Mouse (Mus musculus) hindbrain, embryonic 13.5 days (tissue): ENCODE data around the gene Ppp1r1c. TPM values are rescaled to one million over a fixed set of nuclear protein-coding genes. Genes with fewer than 3 reads are reported as not detected.

ENCODE experiments used
- ATAC-seq: fragments of 200-750 bp; cut with Nextera tagmentation; 2 replicates; pipeline ENCODE4 v1.8.0; 2017; ENCODE audit warnings: moderate TSS enrichment; ENCODE audit not compliant: low FRiP score
- H3K27ac ChIP-seq: fragments of 300-500 bp; sonication (generic); 2 replicates; pipeline ENCODE4 v1.5.1; 2015; ENCODE audit warnings: inconsistent platforms, mild to moderate bottlenecking, moderate library complexity
- H3K27me3 ChIP-seq: fragments of 300-500 bp; sonication (generic); 2 replicates; pipeline ENCODE4 v1.6.1; 2015; ENCODE audit warnings: mild to moderate bottlenecking, inconsistent platforms
- H3K36me3 ChIP-seq: fragments of 300-500 bp; sonication (generic); 2 replicates; pipeline ENCODE4 v1.6.1; 2015; ENCODE audit warnings: mild to moderate bottlenecking, inconsistent platforms
- H3K4me1 ChIP-seq: fragments of 300-500 bp; sonication (generic); replicated peaks from 2 replicates; pipeline ENCODE4 v1.6.1; 2015; ENCODE audit warnings: inconsistent platforms
- H3K4me2 ChIP-seq: fragments of 300-500 bp; sonication (generic); 2 replicates; pipeline ENCODE4 v1.6.1; 2015; ENCODE audit warnings: inconsistent platforms, mild to moderate bottlenecking, moderate library complexity
- H3K4me3 ChIP-seq: fragments of 300-500 bp; sonication (generic); 2 replicates; pipeline ENCODE4 v1.5.1; 2015; ENCODE audit warnings: mild to moderate bottlenecking, inconsistent platforms
- H3K9ac ChIP-seq: fragments of 300-500 bp; sonication (generic); 2 replicates; pipeline ENCODE4 v1.6.1; 2015; ENCODE audit warnings: mild to moderate bottlenecking, inconsistent platforms
- H3K9me3 ChIP-seq: fragments of 300-500 bp; sonication (generic); 2 replicates; pipeline ENCODE4 v1.6.1; 2016; ENCODE audit warnings: inconsistent platforms
- WGBS: fragments of 180-500 bp; shearing (Covaris S2); methylation state at CpG from one replicate; pipeline ENCODE4 v1.1.7; 2015; 5-methylcytosine and 5-hydroxymethylcytosine counted together
- polyA plus RNA-seq: library from polyadenylated mRNA; unstranded; fragments of >200 nt; fragmentation: Nextera tagmentation; extraction: Ambion mirVana; gene quantifications from 2 replicates; pipeline ENCODE4 v1.2.1, GENCODE M21; 2015

The Ppp1r1c gene
- polyA plus RNA-seq = 12.5 and 22.0 TPM in 2 replicates

DNA sequence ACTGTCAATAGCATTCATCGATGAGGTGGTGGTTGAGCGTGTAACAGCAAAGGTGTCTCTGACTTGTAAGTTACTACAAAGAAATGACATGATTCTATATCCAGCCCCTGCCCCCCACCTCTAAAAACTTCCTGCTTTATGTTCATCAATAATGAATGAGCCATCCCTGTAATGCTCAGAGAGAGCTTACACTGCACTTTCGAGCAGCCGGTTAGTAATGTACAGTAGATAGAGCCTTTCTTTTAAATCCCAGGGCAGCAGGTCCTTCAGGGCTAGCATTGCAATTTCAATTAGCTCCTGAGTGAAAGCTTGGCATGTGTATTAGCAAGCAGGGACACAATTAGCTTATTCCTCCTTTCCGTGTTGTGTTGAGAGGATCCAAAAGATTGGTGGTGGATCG, at the start of gene Ppp1r1c:
Ppp1r1c (plus strand) TSS at position 206 of the 400 bp plus-strand sequence.
- 87% methylated on average over 6 of the region's 6 CpGs for WGBS
- Histone ChIP-seq H3K27me3 (no peaks in the 10 kb centered on the region), H3K4me1 (0 out of 2 replicates have a peak, but pooled peaks cover 4% of the 10 kb centered on the region), H3K27ac (peak within 1 kb of the TSS; percentile 44), H3K4me2 (no peak within 1 kb of the TSS), H3K9me3 (no peaks in the 10 kb centered on the region), H3K9ac (no peak within 1 kb of the TSS), H3K36me3 (no peaks in the 10 kb centered on the region), H3K4me3 (0 out of 2 replicates have a peak within 1 kb of the TSS, but pooled peaks have one; percentile 7)
- ATAC-seq = peak; percentile 59; the same call in 1 of the 2 replicates

DNA sequence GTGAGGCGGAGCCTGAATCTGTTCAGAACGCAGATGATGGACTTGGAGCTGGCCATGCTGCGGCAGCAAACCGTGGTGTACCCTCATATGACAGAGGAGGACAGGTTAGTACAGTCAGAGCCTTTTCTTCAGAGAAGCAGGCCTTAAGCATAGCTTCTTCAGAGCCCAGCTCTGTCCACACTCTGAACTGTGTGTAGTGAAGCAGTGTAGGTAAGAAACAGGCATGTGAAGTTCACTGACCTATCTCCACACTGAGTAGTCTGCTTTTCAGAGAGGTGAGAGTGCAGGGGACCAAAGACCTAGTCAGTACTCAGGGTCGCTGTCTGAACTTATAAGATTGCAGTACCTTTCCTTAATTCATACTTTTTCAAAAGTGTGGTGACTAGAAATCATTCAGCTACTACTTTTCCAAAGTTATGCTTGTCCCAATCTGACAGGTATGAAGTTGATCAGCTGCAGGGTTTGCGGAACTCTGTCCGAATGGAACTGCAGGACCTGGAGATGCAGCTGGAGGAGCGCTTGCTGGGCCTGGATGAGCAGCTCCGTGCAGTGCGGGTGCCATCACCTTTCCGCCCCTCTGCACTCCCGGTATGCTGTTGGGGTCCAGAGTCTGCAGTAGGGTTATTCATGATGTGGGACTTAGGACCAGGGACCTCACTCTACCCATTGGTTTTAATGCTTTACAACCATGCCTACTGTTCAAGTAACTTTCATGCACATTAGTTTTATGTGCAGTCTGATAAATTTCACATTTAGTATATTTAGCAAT, 47.0 kb upstream of the Ppp1r1c start:
- Histone ChIP-seq H3K4me2 (no peak overlapping the region), H3K4me3 (no peak overlapping the region), H3K9ac (no peak overlapping the region), H3K4me1 (no peaks in the 10 kb centered on the region; the same call in 1 of the 2 replicates), H3K27me3 (no peaks in the 10 kb centered on the region), H3K9me3 (no peaks in the 10 kb centered on the region), H3K27ac (no peak overlapping the region), H3K36me3 (peaks cover 55% of the 10 kb centered on the region)
- 76% methylated on average over 12 of the region's 12 CpGs for WGBS
- ATAC-seq = no peak

DNA sequence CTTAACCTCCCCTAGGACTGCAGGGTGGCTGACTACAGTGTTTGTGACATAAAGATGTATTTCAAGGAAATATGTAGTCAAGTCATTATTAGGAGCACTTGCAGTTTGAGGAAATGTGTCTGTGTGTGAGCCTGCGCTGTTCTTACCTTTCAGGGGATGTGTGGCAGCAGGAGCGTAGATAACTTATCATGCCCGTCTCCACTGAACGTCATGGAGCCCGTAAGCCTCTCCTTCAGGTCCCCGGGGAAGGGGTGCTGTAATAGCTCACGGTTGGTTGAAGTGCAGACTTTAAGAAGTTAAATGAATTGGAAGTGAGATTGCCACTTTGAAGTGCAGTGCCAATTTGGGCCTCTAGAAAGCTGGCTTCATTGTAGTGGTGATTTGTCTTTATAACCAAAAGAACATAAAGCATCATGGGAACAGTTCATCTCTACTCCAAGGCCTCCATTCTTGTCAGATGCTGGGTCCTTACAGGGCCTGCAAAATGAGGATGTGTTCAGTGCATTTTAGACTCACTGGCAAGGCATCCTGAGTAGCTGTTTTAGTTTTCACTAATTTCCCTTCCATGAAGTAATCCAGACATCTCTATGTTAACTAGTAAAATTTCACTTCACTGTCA, 46.0 kb upstream of the Ppp1r1c start:
- no peaks in the 10 kb centered on the region; the same call in 1 of the 2 replicates for H3K4me1 ChIP-seq
- 49% methylated on average over 7 of the region's 7 CpGs for WGBS
- no peak overlapping the region for H3K4me3 ChIP-seq
- no peaks in the 10 kb centered on the region for H3K9me3 ChIP-seq
- H3K4me2 ChIP-seq = no peak overlapping the region
- H3K27ac ChIP-seq = no peak overlapping the region
- no peak overlapping the region for H3K9ac ChIP-seq
- H3K27me3 ChIP-seq = no peaks in the 10 kb centered on the region
- peaks cover 55% of the 10 kb centered on the region for H3K36me3 ChIP-seq
- no peak for ATAC-seq

DNA sequence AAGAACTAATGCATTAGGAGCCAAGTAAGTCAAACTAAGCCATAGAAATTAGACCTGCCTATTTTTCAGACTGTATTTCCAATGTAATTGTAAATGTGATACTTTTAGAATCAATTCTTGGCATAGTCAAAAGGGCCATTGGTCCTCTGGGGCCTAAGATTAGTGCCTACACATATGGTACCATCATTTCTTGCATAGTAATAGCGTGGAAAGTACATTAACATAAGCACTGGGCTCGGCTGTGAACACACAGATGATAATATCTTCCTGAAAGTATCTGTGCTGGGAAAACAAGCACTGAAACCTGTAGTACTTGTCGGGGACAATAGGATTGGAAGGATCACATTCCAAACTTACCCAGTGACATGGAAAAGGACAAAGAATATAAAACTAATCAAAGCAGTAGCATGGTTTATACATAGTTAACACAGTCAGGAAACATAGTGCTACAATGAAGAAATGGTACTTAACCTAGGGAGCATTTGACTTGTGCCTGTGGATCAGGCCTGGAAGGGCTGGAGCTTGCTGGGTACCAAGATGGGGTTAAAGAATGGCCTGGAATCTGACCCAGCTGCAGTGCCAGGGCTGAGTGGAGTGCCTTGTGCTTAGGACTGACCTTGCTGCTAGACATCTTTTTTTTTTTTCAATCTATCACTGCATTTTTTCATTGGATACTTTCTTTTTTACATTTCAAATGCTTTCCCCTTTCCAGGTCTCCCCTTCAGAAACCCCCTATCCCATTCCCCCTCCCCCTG, 42.9 kb upstream of the Ppp1r1c start:
- Histone ChIP-seq H3K4me1 (no peaks in the 10 kb centered on the region; the same call in 1 of the 2 replicates), H3K36me3 (peaks cover 26% of the 10 kb centered on the region), H3K9ac (no peak overlapping the region), H3K4me2 (no peak overlapping the region), H3K9me3 (no peaks in the 10 kb centered on the region), H3K27me3 (no peaks in the 10 kb centered on the region), H3K27ac (no peak overlapping the region), H3K4me3 (no peak overlapping the region)
- ATAC-seq = no peak
- 63% methylated on average over 3 of the region's 3 CpGs for WGBS

DNA sequence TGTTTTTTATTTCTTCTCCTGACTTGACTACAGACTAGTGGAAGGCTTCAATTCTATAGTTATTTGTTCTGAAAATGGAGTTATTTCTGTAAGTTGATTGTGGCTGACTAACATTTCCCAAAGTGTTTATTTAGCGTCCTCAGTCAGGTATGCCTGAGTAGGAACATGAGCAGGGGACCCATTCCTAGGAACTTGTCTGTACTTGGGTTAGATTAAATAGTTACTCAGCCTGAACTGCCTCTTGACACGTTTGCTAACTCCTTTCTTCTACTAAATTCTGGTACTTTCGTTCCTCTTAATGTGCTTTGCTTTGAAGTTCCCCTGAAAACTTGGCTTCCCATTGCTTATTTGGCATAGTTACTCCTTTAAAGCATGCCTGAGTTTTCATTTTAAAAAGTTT, 42.1 kb upstream of the Ppp1r1c start:
- WGBS = 71% methylated on average over 3 of the region's 3 CpGs

DNA sequence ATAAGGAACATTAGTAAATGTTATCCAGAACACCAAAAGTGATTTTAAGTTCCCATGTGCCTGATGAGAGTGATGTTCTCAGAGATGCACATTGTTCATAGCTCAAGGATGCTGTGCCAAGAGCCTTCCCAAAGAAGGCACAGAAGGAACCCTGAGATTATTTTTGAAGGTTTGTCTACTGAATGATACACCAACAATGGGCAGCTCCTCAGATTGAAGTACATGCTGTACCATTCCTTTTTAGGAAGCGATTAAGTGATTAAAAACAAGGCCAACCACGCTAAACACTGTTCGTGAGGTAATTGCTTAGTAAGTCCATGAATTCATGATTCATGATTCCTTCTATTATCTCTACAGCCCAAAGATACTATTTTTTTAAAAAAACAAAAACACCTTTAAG, 32.3 kb upstream of the Ppp1r1c start:
- no peaks in the 10 kb centered on the region for H3K9me3 ChIP-seq
- H3K4me3 ChIP-seq = no peak overlapping the region
- WGBS = 96% methylated on average over 3 of the region's 3 CpGs
- H3K27me3 ChIP-seq = no peaks in the 10 kb centered on the region
- no peaks in the 10 kb centered on the region for H3K4me1 ChIP-seq
- ATAC-seq = no peak
- no peak overlapping the region for H3K27ac ChIP-seq
- no peak overlapping the region for H3K4me2 ChIP-seq
- no peak overlapping the region for H3K9ac ChIP-seq
- peaks cover 9% of the 10 kb centered on the region; the same call in 1 of the 2 replicates for H3K36me3 ChIP-seq

More for the DNA sequence above, 42.1 kb upstream of the Ppp1r1c start:
- H3K4me2 ChIP-seq = no peak overlapping the region
- no peaks in the 10 kb centered on the region for H3K27me3 ChIP-seq
- no peak overlapping the region for H3K9ac ChIP-seq
- H3K27ac ChIP-seq = no peak overlapping the region
- no peaks in the 10 kb centered on the region; the same call in 1 of the 2 replicates for H3K4me1 ChIP-seq
- H3K36me3 ChIP-seq = peaks cover 23% of the 10 kb centered on the region
- no peak for ATAC-seq
- H3K4me3 ChIP-seq = no peak overlapping the region
- H3K9me3 ChIP-seq = no peaks in the 10 kb centered on the region

DNA sequence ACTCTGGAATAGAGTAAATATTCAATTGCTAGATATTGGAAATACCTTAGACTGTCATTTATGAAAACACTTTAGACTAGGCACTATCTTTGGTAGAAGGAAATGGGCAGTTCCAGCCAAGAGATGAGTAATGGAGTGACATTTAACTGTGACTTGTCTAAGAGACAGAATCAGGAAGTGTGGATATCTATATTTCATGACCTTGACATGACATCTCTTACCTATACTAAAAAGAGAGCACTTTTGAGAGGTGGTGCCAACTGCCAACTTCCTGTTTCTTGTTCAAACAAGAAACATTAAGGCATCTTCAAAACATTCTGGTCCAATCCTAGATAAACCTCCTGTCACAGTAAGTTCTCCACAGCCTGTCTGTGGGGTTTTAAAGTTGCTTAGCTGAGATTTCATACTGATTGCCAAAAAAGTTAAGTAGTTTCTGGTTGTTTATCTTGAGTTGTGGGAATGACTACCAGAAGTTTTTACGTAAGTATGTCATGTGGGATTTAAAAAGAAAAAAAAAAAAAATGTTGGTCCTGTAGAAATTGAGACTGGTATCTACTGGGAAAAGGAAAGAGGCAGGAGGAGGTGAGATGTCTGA, 29.8 kb upstream of the Ppp1r1c start:
- no peak for ATAC-seq
- Histone ChIP-seq H3K4me1 (no peaks in the 10 kb centered on the region), H3K36me3 (no peaks in the 10 kb centered on the region), H3K27ac (no peak overlapping the region), H3K4me3 (no peak overlapping the region), H3K9me3 (no peaks in the 10 kb centered on the region), H3K27me3 (no peaks in the 10 kb centered on the region), H3K9ac (no peak overlapping the region), H3K4me2 (no peak overlapping the region)
- 90% methylated on average over 1 of the region's 1 CpGs for WGBS

DNA sequence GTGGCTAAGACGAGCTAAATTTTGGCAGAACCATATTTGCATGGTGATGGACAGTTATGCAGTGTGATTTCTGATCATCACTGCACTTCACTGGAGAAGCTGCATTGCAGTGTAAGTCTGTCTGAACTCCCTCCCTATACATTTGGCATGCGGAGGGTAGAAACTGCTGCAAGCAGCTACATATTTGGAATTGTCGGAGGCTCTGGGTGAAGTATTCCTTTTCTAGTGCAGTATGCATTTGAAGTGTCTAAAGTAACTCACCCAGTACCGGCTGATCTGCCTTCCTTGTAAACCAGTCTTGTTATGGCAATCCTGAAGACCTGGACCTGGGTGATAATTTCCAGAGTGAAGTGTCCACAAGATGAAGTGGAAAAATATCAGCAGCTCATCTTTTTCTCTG, 25.9 kb upstream of the Ppp1r1c start:
- no peaks in the 10 kb centered on the region for H3K9me3 ChIP-seq
- no peak overlapping the region for H3K4me2 ChIP-seq
- H3K9ac ChIP-seq = no peak overlapping the region
- 88% methylated on average over 4 of the region's 4 CpGs for WGBS
- no peak overlapping the region for H3K4me3 ChIP-seq
- H3K4me1 ChIP-seq = no peaks in the 10 kb centered on the region
- H3K27ac ChIP-seq = no peak overlapping the region
- no peaks in the 10 kb centered on the region for H3K27me3 ChIP-seq
- ATAC-seq = no peak
- no peaks in the 10 kb centered on the region for H3K36me3 ChIP-seq

DNA sequence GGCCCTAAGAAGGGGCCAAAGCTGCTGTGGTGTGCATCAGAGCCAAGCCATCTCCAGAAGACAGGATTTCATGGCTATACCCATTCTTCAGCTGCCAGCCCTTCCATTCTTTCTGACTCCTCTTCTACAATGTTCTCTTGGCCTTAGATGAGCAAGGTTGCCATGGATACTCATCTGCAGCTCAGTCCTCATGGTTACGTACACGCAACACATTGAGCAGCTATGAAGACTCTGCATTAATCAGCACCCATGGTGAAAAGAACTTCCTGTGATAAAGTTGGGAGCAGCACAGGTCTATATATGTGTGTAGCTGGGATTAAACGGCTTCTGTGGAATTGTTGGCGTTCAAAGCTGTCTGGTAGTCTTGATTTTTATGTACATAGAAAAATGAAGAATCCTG, 24.3 kb upstream of the Ppp1r1c start:
- Histone ChIP-seq H3K9me3 (no peaks in the 10 kb centered on the region), H3K27me3 (no peaks in the 10 kb centered on the region)
- 80% methylated on average over 4 of the region's 4 CpGs for WGBS

DNA sequence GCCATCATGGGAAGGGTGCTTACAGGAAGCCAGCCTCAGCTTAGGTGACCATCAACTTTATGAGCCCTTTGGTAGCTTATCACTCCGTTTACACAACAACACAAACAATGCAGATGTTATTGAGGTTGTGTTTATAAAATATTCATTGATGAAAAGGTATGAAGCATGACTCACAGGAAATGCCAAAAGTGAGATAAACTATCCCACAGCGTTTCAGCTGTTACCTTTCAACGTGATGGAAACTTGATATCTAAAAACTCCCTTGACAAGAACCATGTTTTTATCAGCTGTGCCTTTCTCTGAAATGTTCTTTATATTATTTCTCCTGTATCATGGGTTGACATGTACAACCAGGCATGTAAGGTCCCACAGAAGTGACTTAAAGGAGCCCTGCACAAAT, 16.7 kb upstream of the Ppp1r1c start:
- no peak for ATAC-seq
- no peak overlapping the region for H3K27ac ChIP-seq
- H3K36me3 ChIP-seq = no peaks in the 10 kb centered on the region
- no peak overlapping the region for H3K4me3 ChIP-seq
- no peak overlapping the region for H3K4me2 ChIP-seq
- no peaks in the 10 kb centered on the region for H3K4me1 ChIP-seq
- no peaks in the 10 kb centered on the region for H3K27me3 ChIP-seq
- no peaks in the 10 kb centered on the region for H3K9me3 ChIP-seq
- 78% methylated on average over 3 of the region's 3 CpGs for WGBS
- no peak overlapping the region for H3K9ac ChIP-seq

More for the DNA sequence above, 24.3 kb upstream of the Ppp1r1c start:
- H3K9ac ChIP-seq = no peak overlapping the region
- no peaks in the 10 kb centered on the region for H3K36me3 ChIP-seq
- H3K27ac ChIP-seq = no peak overlapping the region
- H3K4me3 ChIP-seq = no peak overlapping the region
- no peak for ATAC-seq
- no peaks in the 10 kb centered on the region for H3K4me1 ChIP-seq
- H3K4me2 ChIP-seq = no peak overlapping the region

DNA sequence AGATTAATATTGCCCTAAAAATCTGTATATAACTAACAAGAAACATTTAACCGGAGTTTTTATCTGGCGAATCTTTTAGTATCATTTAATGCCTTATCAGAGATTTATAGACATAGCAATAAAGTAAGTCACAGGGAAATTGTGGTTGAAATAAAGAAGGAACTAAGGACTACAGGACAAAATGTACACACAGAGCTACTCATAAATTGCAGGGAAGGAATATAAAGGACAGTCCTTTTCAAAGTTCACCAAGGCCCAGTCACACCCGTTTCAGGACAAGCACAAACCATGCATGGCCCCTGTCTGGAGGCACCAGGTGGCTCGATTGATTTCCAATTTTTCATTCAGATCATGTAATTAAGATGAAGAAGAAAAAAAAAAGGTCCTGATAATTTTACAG, 12.4 kb upstream of the Ppp1r1c start:
- ATAC-seq = no peak
- Histone ChIP-seq H3K4me3 (no peak overlapping the region), H3K27me3 (no peaks in the 10 kb centered on the region), H3K4me1 (no peaks in the 10 kb centered on the region), H3K4me2 (no peak overlapping the region), H3K36me3 (no peaks in the 10 kb centered on the region), H3K9me3 (no peaks in the 10 kb centered on the region), H3K9ac (no peak overlapping the region), H3K27ac (no peak overlapping the region)
- WGBS = 94% methylated on average over 4 of the region's 4 CpGs

DNA sequence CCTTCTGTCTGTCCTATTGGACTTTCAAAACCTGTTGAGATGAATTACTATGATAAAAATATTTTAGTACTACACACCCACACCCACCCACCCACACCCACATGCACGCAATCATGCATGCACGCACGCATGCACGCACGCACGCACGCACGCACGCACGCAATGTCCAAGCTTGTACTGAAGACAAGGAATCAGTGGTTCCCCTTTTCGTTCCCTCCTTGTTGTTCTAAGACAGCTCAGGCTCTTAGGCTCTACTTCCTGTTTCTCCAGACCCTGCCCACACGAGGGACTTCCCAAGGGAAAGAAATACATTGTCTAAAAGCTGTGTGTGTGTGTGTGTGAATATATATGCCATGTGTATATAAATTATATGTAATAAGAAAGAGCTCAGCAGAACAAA, 11.6 kb upstream of the Ppp1r1c start:
- H3K9me3 ChIP-seq = no peaks in the 10 kb centered on the region
- no peaks in the 10 kb centered on the region for H3K27me3 ChIP-seq
- no peaks in the 10 kb centered on the region for H3K4me1 ChIP-seq
- no peak overlapping the region for H3K9ac ChIP-seq
- H3K27ac ChIP-seq = no peak overlapping the region
- ATAC-seq = no peak
- 95% methylated on average over 12 of the region's 12 CpGs for WGBS
- no peaks in the 10 kb centered on the region for H3K36me3 ChIP-seq
- no peak overlapping the region for H3K4me2 ChIP-seq
- H3K4me3 ChIP-seq = no peak overlapping the region
